Mouse (Mus musculus) erythroblast, adult 5-6 weeks (primary cell): Measurements from ENCODE around the gene Gm3417. TPM values are rescaled to one million over a fixed set of nuclear protein-coding genes. Genes with fewer than 3 reads are reported as not detected.

Experiments used
- total RNA-seq, 2 experiments: library from RNA; stranded (forward) in 1 of 2; stranded (reverse) in 1 of 2; fragments of 150-400 nt in 1 of 2; fragments of 200-764, 138-1000 nt in 1 of 2; gene quantifications; 2 replicates each; pipeline versions ENCODE4 v1.2.3 to v1.2.4; 2015 to 2017; ENCODE audit warnings: low replicate concordance in 2 of 2

Gene Gm3417
- total RNA-seq, 2 experiments from 2014 or later: not detected

Other genes starting within 250 kb of the Gm3417 start
- not detected in 2 replicates for gene Wdr27, start 35.6 kb downstream of the Gm3417 start, total RNA-seq (2015; ENCODE audit: low replicate concordance)
- gene Wdr27, start 35.6 kb downstream of the Gm3417 start, total RNA-seq (2017; ENCODE audit: low replicate concordance): not detected in 2 replicates
- gene 1600012H06Rik, start 35.6 kb downstream of the Gm3417 start, total RNA-seq (2015; ENCODE audit: low replicate concordance): 5.4 and 9.0 TPM in 2 replicates
- 6.7 and 6.8 TPM in 2 replicates for gene 1600012H06Rik, start 35.6 kb downstream of the Gm3417 start, total RNA-seq (2017; ENCODE audit: low replicate concordance)
- 88.6 and 101 TPM in 2 replicates for gene Phf10, start 17.5 kb downstream of the Gm3417 start, total RNA-seq (2015; ENCODE audit: low replicate concordance)
- 42.1 and 49.3 TPM in 2 replicates for gene Phf10, start 17.5 kb downstream of the Gm3417 start, total RNA-seq (2017; ENCODE audit: low replicate concordance)
- 0.96 and 1.3 TPM in 2 replicates for gene 9030025P20Rik, start 322 bp downstream of the Gm3417 start, total RNA-seq (2015; ENCODE audit: low replicate concordance)
- 0.94 and 3.1 TPM in 2 replicates for gene 9030025P20Rik, start 322 bp downstream of the Gm3417 start, total RNA-seq (2017; ENCODE audit: low replicate concordance)
- gene Gm3435, start 31.4 kb upstream of the Gm3417 start, total RNA-seq (2015; ENCODE audit: low replicate concordance): not detected in 2 replicates
- gene Gm3435, start 31.4 kb upstream of the Gm3417 start, total RNA-seq (2017; ENCODE audit: low replicate concordance): 2.1 and 6.7 TPM in 2 replicates
- gene Ermard, start 62.4 kb upstream of the Gm3417 start, total RNA-seq (2015; ENCODE audit: low replicate concordance): 35.0 and 43.1 TPM in 2 replicates
- gene Ermard, start 62.4 kb upstream of the Gm3417 start, total RNA-seq (2017; ENCODE audit: low replicate concordance): 17.9 and 28.6 TPM in 2 replicates
- gene Tcte3, start 62.7 kb upstream of the Gm3417 start, total RNA-seq (2015; ENCODE audit: low replicate concordance): not detected in 2 replicates
- not detected in 2 replicates for gene Tcte3, start 62.7 kb upstream of the Gm3417 start, total RNA-seq (2017; ENCODE audit: low replicate concordance)
- 1.0 TPM in 1 of 2 replicates, not detected in the other for gene Gm3448, start 62.7 kb upstream of the Gm3417 start, total RNA-seq (2015; ENCODE audit: low replicate concordance)
- gene Gm3448, start 62.7 kb upstream of the Gm3417 start, total RNA-seq (2017; ENCODE audit: low replicate concordance): 2.4 and 4.8 TPM in 2 replicates